Mouse (Mus musculus): ENCODE data around the gene Wdcp. TPM values are rescaled to one million over a fixed set of nuclear protein-coding genes. Genes with fewer than 3 reads are reported as not detected.
A peak's percentile ranks its signal among the peaks of the same experiment; 100 is the strongest.

Wdcp gene
- polyA plus RNA-seq, 1 experiment from 2014 or later = 14.4 TPM

DNA sequence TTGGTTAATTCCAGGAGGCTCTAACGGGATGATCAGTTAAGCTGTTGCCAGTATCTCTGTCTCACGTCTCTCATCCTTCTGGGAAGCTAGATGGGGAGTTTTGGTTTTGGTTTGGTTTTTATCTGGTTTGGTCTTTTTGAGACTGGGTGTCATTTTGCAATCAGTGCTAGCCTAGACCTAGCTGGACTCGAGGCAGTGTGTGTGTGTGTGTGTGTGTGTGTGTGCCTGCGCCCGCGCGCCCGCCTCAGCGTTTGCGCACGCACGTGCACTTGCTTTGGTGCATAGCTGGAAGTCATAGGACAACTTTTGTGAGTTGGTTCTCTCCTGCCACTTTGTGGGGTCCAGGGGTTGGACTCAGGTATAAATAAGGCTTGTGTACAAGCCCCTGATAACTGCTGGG is 638 bp downstream of the Wdcp start:
- H3K9me3 ChIP-seq (ENCODE audit: control insufficient read depth, low read length) = no peaks in the 10 kb centered on the region
- no peaks in the 10 kb centered on the region for H3K27me3 ChIP-seq (ENCODE audit: control insufficient read depth, insufficient read depth, low read length)
- peak overlapping the region; percentile 81 for H3K4me2 ChIP-seq (ENCODE audit: low read length)
- 0% methylated on average over 12 of the region's 12 CpGs for WGBS
- H3K36me3 ChIP-seq (ENCODE audit: control insufficient read depth, insufficient read depth, low read length) = no peaks in the 10 kb centered on the region
- peak overlapping the region; percentile 61 to 67 for H3K4me3 ChIP-seq (ENCODE audit: control insufficient read depth in 1 of 2, insufficient read depth in 1 of 2, low read depth in 1 of 2, low read length in 2 of 2)
- H3K9ac ChIP-seq (ENCODE audit: low read length) = peak overlapping the region; percentile 83
- ATAC-seq (ENCODE audit: insufficient number of reproducible peaks, insufficient read depth, low FRiP score, low read depth) = no peak
- H3K27ac ChIP-seq (replicated peaks in 1 of 2; ENCODE audit: control insufficient read depth in 1 of 2, insufficient read depth in 1 of 2, low read depth in 2 of 2, low read length in 2 of 2) = peak overlapping the region; percentile 58 to 75; a peak in 3 of 4 replicates
- peaks cover 4 to 13% of the 10 kb centered on the region in 2 experiments; a peak in 3 of 4 replicates for H3K4me1 ChIP-seq (ENCODE audit: control insufficient read depth in 2 of 2, insufficient read depth in 2 of 2, low read length in 2 of 2)

DNA sequence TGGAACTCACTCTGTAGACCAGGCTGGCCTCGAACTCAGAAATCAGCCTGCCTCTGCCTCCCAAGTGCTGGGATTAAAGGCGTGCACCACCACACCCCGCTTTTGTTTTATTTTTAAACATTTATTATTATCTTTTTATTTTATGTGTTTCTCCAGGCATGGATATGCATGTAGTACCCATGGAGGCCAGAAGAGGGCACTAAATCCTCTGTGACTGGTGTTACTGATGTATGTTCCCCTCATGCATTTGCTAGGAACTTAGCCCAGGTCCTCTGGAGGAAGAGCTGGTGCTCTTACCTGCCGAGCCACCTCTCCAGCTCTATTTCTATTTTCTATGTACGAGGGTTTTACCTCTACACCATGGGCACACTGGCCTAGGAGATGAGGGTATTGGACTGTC is 13.1 kb downstream of the Wdcp start:
- Histone ChIP-seq H3K27ac (replicated peaks in 1 of 2; ENCODE audit: control insufficient read depth in 1 of 2, insufficient read depth in 1 of 2, low read depth in 2 of 2, low read length in 2 of 2) (no peak overlapping the region), H3K4me2 (ENCODE audit: low read length) (no peak overlapping the region), H3K4me3 (ENCODE audit: control insufficient read depth in 1 of 2, insufficient read depth in 1 of 2, low read depth in 1 of 2, low read length in 2 of 2) (no peak overlapping the region), H3K9me3 (ENCODE audit: control insufficient read depth, low read length) (no peaks in the 10 kb centered on the region), H3K4me1 (ENCODE audit: control insufficient read depth in 2 of 2, insufficient read depth in 2 of 2, low read length in 2 of 2) (peaks cover 6% of the 10 kb centered on the region in 2 experiments; a peak in 3 of 4 replicates), H3K9ac (ENCODE audit: low read length) (no peak overlapping the region), H3K36me3 (ENCODE audit: control insufficient read depth, insufficient read depth, low read length) (peaks cover 39% of the 10 kb centered on the region), H3K27me3 (ENCODE audit: control insufficient read depth, insufficient read depth, low read length) (no peaks in the 10 kb centered on the region)
- 97% methylated on average over 5 of the region's 5 CpGs for WGBS
- ATAC-seq (ENCODE audit: insufficient number of reproducible peaks, insufficient read depth, low FRiP score, low read depth) = no peak

DNA sequence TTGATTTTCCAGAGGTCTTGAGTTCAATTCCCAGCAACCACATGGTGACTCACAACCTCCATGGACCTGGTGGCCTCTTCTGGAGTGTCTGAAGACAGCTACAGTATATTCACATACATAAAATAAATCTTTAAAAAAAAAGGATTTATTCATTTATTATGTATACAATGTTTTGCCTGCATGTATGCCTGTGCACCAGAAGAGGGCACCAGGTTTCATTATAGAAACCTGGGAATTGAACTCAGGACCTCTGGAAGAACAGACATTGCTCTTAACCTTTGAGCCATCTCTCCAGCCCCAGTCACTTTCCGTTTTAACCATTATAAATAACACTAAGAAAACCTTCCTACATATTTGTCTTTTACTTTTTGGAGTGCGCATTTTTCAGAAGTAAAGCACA is 13.7 kb downstream of the Wdcp start:
- no peak overlapping the region for H3K9ac ChIP-seq (ENCODE audit: low read length)
- H3K4me1 ChIP-seq (ENCODE audit: control insufficient read depth in 2 of 2, insufficient read depth in 2 of 2, low read length in 2 of 2) = peaks cover 6 to 11% of the 10 kb centered on the region in 2 experiments; a peak in 3 of 4 replicates
- H3K27me3 ChIP-seq (ENCODE audit: control insufficient read depth, insufficient read depth, low read length) = no peaks in the 10 kb centered on the region
- H3K4me3 ChIP-seq (ENCODE audit: control insufficient read depth in 1 of 2, insufficient read depth in 1 of 2, low read depth in 1 of 2, low read length in 2 of 2) = no peak overlapping the region
- H3K36me3 ChIP-seq (ENCODE audit: control insufficient read depth, insufficient read depth, low read length) = peaks cover 32% of the 10 kb centered on the region
- no peak overlapping the region for H3K27ac ChIP-seq (replicated peaks in 1 of 2; ENCODE audit: control insufficient read depth in 1 of 2, insufficient read depth in 1 of 2, low read depth in 2 of 2, low read length in 2 of 2)
- no peak overlapping the region for H3K4me2 ChIP-seq (ENCODE audit: low read length)
- WGBS = 95% methylated on average over 2 of the region's 2 CpGs
- H3K9me3 ChIP-seq (ENCODE audit: control insufficient read depth, low read length) = no peaks in the 10 kb centered on the region
- no peak for ATAC-seq (ENCODE audit: insufficient number of reproducible peaks, insufficient read depth, low FRiP score, low read depth)

DNA sequence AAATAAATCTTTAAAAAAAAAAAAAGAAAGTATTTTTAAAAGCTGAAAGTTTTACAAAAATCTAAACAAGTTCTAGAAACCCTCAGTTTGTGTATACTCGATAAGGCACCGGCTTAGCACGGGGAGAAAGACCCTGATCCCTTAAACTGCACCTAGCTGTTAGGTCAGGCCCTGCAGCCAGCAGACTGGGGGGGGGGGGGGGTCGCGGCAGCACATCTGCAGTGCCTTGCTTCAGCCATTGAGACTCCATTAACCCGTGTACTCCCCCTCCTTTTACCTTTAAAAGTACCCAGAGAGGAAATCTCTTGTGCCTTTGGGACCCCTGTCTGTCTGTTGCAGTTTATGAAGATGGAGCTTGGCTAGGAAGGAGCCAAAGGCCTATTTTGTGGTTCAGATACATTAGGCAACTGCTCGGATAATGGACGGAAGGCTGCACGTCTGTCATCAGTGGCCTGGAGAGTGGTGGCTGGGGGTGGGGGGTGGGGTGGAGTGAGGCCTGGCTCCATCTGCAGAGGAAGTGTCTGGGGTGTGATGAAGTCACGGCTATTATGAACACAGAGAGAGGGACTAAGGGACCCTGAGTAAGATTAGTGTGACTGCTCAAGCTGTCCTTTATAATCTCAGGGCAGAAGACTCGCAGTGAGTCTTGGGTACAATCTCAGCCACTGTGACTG is 16.3 kb downstream of the Wdcp start:
- Histone ChIP-seq H3K9me3 (ENCODE audit: control insufficient read depth, low read length) (no peaks in the 10 kb centered on the region), H3K9ac (ENCODE audit: low read length) (no peak overlapping the region), H3K4me3 (ENCODE audit: control insufficient read depth in 1 of 2, insufficient read depth in 1 of 2, low read depth in 1 of 2, low read length in 2 of 2) (no peak overlapping the region), H3K4me2 (ENCODE audit: low read length) (no peak overlapping the region), H3K27ac (replicated peaks in 1 of 2; ENCODE audit: control insufficient read depth in 1 of 2, insufficient read depth in 1 of 2, low read depth in 2 of 2, low read length in 2 of 2) (peak overlapping the region; percentile 2 to 67; a peak in 3 of 4 replicates), H3K36me3 (ENCODE audit: control insufficient read depth, insufficient read depth, low read length) (peaks cover 28% of the 10 kb centered on the region), H3K4me1 (ENCODE audit: control insufficient read depth in 2 of 2, insufficient read depth in 2 of 2, low read length in 2 of 2) (peaks cover 19 to 28% of the 10 kb centered on the region in 2 experiments), H3K27me3 (ENCODE audit: control insufficient read depth, insufficient read depth, low read length) (no peaks in the 10 kb centered on the region)
- 25% methylated on average over 11 of the region's 11 CpGs for WGBS
- peak; percentile 44; the same call in 1 of the 2 replicates for ATAC-seq (ENCODE audit: insufficient number of reproducible peaks, insufficient read depth, low FRiP score, low read depth)

DNA sequence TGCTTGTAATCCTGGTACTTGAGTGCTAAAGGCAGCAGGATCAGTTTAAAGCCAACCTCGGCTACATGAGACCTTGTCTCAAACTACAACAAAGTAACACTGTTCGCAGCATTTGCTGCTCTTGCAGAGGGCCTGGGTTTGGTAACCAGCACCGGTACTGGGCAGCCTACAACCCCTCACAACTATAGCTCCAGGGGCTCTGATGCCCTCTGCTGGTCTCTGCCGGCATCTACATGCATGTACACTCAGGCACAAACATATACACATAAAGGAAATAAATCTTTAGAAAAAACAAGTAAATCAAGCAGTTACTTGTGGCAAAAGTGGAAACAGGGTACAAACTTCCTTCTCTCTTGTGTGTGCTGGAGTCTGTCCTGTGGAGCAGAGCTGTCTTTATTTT is 19.6 kb downstream of the Wdcp start:
- Histone ChIP-seq H3K27ac (replicated peaks in 1 of 2; ENCODE audit: control insufficient read depth in 1 of 2, insufficient read depth in 1 of 2, low read depth in 2 of 2, low read length in 2 of 2) (peak overlapping the region in 1 of 2 experiments; percentile 89; a peak in 2 of 4 replicates), H3K9me3 (ENCODE audit: control insufficient read depth, low read length) (no peaks in the 10 kb centered on the region), H3K4me1 (ENCODE audit: control insufficient read depth in 2 of 2, insufficient read depth in 2 of 2, low read length in 2 of 2) (peaks cover 21 to 32% of the 10 kb centered on the region in 2 experiments), H3K4me3 (ENCODE audit: control insufficient read depth in 1 of 2, insufficient read depth in 1 of 2, low read depth in 1 of 2, low read length in 2 of 2) (no peak overlapping the region), H3K4me2 (ENCODE audit: low read length) (no peak overlapping the region), H3K9ac (ENCODE audit: low read length) (no peak overlapping the region), H3K27me3 (ENCODE audit: control insufficient read depth, insufficient read depth, low read length) (no peaks in the 10 kb centered on the region), H3K36me3 (ENCODE audit: control insufficient read depth, insufficient read depth, low read length) (peaks cover 7% of the 10 kb centered on the region; the same call in 1 of the 2 replicates)
- ATAC-seq (ENCODE audit: insufficient number of reproducible peaks, insufficient read depth, low FRiP score, low read depth) = no peak
- WGBS = 89% methylated on average over 4 of the region's 4 CpGs

DNA sequence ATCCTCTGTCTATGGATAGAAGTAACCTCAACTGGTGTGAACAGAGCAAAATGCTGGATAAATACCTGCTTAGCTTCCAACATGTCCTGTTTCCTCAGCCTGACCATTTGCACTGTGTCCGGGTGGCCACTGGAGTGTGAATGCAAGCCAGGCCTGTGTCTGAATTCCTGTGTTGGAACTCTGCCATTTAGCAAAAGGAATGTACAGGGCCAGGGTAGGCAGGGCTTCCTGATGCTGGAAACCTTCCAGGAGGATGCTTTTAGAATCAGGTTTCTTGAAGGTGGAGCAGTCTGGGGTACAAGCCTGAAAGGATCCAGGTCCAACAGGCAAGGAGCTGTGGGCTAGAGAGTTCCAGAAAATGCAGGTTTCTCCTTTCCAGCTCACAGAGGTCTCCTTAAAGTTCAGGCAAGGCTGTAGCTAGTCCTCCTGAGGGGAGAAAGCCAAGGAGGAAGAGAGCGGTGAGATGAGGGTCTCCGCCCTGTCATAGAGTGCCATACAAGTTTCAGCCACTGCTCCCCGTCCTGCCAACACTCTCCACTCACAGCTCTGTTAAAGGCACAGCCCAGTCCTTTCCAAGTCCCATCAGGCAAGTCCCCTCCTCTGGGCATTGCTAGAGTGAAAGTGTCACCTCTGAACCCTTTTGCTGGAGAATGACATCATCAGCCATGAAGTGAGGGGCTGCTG is 20.7 kb downstream of the Wdcp start:
- Histone ChIP-seq H3K4me2 (ENCODE audit: low read length) (peak overlapping the region; percentile 45), H3K4me3 (ENCODE audit: control insufficient read depth in 1 of 2, insufficient read depth in 1 of 2, low read depth in 1 of 2, low read length in 2 of 2) (no peak overlapping the region), H3K4me1 (ENCODE audit: control insufficient read depth in 2 of 2, insufficient read depth in 2 of 2, low read length in 2 of 2) (peaks cover 21 to 32% of the 10 kb centered on the region in 2 experiments), H3K27ac (replicated peaks in 1 of 2; ENCODE audit: control insufficient read depth in 1 of 2, insufficient read depth in 1 of 2, low read depth in 2 of 2, low read length in 2 of 2) (peak overlapping the region; percentile 82 to 89), H3K36me3 (ENCODE audit: control insufficient read depth, insufficient read depth, low read length) (0 out of 2 replicates have a peak, but pooled peaks cover 2% of the 10 kb centered on the region), H3K9ac (ENCODE audit: low read length) (peak overlapping the region; percentile 54), H3K27me3 (ENCODE audit: control insufficient read depth, insufficient read depth, low read length) (no peaks in the 10 kb centered on the region), H3K9me3 (ENCODE audit: control insufficient read depth, low read length) (no peaks in the 10 kb centered on the region)
- peak; percentile 61; the same call in 1 of the 2 replicates for ATAC-seq (ENCODE audit: insufficient number of reproducible peaks, insufficient read depth, low FRiP score, low read depth)
- 26% methylated on average over 4 of the region's 4 CpGs for WGBS

DNA sequence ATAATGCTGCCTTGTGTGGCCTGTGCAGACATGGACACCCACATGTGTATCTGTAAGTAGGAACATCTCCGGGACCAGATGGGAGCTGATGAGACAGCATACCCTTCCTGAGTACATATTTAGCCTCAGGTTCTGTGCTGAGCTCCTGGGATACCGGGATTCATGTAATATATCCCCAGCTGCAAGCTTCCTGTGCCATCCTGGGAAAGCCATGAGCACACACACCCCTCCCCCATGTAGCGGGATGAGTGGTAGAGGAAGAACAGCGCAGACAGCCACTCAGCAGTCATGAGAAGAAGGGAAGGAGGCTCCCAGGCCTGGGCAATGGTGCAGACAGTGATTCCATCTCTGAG is 21.2 kb downstream of the Wdcp start:
- H3K4me1 ChIP-seq (ENCODE audit: control insufficient read depth in 2 of 2, insufficient read depth in 2 of 2, low read length in 2 of 2) = peaks cover 20 to 32% of the 10 kb centered on the region in 2 experiments
- H3K27ac ChIP-seq (replicated peaks in 1 of 2; ENCODE audit: control insufficient read depth in 1 of 2, insufficient read depth in 1 of 2, low read depth in 2 of 2, low read length in 2 of 2) = peak overlapping the region; percentile 82 to 89
- no peaks in the 10 kb centered on the region for H3K27me3 ChIP-seq (ENCODE audit: control insufficient read depth, insufficient read depth, low read length)
- no peak for ATAC-seq (ENCODE audit: insufficient number of reproducible peaks, insufficient read depth, low FRiP score, low read depth)
- H3K4me2 ChIP-seq (ENCODE audit: low read length) = peak overlapping the region; percentile 45
- WGBS = 19% methylated on average over 4 of the region's 4 CpGs
- 0 out of 2 replicates have a peak, but pooled peaks cover 2% of the 10 kb centered on the region for H3K36me3 ChIP-seq (ENCODE audit: control insufficient read depth, insufficient read depth, low read length)
- H3K9ac ChIP-seq (ENCODE audit: low read length) = peak overlapping the region; percentile 42; the same call in 1 of the 2 replicates
- H3K4me3 ChIP-seq (ENCODE audit: control insufficient read depth in 1 of 2, insufficient read depth in 1 of 2, low read depth in 1 of 2, low read length in 2 of 2) = no peak overlapping the region
- H3K9me3 ChIP-seq (ENCODE audit: control insufficient read depth, low read length) = no peaks in the 10 kb centered on the region
